Mouse (Mus musculus): ENCODE measurements at regions not wholly inside any gene's neighbourhood (a gene's known extent, or its start where the extent isn't known, plus 50 kb on each side); places are given as distances from the start of the nearest gene placed in this dataset.

DNA sequence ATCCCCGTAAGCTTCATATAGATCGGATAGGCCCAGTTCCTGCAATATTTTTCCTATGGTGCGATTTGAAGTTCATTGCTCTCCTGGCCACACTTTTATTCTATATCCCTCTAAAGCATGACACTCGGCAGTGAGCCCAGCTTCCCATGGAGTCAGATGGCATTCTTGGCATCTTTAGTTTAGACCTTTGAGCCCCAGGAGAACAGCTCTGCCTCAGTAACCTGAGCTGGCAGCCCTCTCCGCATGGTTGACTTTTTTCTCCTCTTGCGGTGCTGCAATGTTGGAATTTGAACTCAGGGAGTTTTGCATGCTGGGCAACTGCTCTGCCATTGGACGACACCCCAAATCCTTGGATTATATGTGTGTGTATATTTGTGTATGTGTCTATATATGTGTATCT lies 149.7 kb upstream of the 4931429L15Rik start:
- DNase-seq (ENCODE audit: low spot score in 2 of 2) = no peak

DNA sequence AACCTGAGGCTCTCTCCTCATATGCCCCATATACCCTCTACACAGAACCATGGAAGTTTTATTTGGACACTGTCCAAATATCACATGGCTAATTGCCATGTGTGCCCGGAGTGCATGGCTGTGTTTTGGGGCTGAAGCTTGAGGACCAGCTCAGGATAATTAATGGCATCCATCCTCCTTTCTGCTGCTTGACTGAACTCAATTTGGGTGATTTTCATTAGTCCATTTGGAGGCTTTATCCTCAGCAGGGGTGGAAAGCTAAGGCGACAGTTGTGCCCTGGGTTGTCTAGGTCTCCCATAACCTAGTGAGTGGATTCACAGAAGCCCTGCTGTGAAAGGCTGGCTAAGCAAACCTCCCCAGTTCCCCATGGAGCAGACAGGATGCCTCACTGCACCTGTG lies 148.5 kb upstream of the 4931429L15Rik start:
- no peak for DNase-seq (ENCODE audit: low spot score in 2 of 2)

DNA sequence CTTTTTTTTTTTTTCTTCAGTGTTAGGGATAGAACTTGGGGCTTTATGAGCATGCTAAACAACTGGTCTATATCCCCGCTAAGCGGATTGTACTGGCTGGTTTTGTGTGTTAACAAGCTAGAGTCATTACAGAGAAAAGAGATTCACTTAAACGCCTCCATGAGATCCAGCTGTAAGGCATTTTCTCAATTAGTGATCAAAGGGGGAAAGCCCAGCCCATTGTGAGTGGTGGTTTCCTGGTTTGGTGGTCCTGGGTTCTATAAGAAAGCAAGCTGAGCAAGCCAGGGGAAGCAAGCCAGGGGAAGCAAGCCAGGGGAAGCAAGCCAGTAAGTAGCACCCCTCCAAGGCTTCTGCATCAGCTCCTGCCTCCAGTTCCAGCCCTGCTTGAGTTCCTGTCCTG lies 147.9 kb upstream of the 4931429L15Rik start:
- DNase-seq (ENCODE audit: low spot score in 2 of 2) = no peak

DNA sequence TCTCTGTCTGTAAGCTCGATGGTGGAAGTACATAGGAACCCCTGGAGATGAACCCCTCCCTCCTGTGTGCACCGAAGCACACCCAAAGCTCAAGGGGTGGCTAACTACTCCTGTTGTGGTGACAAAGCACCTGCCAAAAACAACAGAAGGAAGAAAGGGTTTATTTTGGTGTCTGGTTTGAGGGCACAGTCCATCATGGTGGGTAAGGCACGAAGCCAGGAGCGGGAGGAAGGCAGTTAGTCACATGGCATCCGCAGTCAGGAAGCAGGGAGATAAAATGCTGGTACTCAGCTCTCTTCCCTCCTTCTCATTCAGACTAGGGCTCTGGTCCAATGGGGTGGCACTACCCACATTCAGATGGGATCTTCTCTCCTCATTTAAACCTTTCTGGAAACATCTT lies 142.9 kb upstream of the 4931429L15Rik start:
- no peak for DNase-seq (ENCODE audit: low spot score in 2 of 2)

DNA sequence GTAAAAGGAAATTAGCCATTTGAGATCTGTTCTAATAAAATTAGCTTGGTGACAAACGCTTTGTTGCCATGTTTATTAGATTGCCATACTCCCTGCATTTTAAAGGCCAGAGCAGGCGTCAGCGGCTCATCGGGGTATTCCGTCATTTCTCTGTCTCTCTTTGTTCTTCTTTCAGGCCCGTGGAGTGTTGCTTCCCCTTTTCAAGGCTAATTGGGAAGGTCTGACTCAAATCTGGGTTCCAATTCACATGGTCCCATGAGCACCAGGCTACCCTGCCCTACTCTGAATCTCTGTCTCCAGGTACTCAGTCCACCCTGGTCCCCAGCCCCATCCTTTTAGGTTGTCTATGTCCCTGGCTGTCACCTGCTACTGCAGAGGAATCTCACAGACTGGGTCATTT lies 138.2 kb upstream of the 4931429L15Rik start:
- no peak for DNase-seq (ENCODE audit: low spot score in 2 of 2)

DNA sequence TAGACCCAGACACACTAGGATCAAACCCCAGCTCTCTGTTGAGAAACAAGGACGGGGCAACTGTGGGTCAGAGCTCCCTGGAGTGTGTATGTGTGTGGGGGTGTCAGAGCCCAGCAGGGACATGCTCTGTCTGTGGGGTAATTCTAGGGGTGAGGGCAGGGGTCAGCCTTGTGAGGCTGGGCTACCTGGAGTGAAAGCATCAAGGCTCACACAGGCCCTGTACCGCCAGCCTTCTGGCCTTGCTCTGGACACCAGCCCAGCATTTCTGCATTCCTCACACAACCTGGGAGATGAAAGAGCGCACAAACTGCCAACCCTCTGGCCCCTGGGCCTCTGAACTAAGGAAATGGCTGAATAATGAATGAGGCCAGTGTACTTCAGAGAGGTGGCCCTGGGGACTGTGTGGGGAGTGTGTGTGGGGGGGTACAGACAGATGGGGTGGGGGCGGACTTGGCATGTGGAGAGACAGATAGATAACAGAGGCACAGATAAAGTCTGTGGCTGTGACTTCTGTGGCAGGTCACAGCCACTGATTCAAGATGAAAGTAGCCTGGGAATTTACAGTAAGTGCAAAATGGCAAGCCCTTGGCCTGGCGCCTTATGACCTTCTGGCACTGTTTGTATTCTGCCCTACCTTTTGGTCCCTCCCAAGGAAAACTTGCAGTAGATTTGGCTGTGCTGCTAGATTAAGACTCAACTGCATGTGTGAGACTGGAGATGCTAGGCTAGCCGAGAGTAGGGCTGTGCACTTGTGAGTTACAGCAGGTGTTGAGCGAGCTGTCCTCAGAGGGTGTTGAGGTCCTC lies 135.2 kb upstream of the 4931429L15Rik start:
- no peak for DNase-seq (ENCODE audit: low spot score in 2 of 2)

DNA sequence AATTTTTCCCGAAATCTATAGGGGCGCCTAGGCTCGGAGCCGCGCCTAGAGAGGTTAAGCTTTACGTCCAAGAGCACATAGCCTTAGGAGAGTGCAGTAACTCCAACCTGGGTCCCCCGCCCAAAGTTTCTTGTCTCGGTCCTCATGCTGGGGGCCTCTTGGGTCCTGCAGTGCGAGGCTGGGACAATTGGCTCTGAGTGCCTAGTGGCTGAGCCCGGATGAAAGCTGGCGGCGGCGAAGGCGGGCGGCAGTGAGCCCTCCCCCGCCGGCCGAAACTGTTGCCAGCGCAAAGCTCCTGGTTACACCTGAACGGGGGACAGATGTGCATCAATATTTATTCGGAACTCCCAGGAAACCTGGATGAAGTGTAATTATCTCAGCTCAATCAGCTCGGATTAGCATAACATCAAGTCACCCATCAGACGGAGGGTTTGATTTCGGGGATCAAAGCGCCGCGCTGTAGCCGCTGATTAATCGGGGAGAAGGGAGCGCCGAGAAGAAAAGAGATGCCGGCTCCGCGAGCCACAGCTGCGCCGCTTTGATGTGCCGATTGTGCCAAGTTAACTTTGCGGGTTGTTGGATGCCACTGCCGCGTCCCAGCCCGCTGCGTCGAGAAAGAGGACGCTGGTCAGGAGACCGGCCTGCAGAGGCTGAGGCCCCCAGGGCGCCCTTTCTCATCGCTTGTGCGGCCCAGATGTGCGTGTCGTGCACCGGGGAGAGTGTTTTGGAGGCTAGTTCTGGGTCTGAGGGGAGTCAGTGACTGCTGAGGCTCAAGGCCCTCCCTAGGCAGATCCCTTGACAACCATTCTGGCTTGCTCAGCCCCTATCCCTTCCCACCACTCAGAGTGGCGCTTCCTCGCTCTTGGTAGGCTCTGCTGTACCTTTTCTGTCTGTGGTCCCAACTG lies 123.7 kb upstream of the 4931429L15Rik start:
- DNase-seq (ENCODE audit: low spot score in 2 of 2) = no peak

DNA sequence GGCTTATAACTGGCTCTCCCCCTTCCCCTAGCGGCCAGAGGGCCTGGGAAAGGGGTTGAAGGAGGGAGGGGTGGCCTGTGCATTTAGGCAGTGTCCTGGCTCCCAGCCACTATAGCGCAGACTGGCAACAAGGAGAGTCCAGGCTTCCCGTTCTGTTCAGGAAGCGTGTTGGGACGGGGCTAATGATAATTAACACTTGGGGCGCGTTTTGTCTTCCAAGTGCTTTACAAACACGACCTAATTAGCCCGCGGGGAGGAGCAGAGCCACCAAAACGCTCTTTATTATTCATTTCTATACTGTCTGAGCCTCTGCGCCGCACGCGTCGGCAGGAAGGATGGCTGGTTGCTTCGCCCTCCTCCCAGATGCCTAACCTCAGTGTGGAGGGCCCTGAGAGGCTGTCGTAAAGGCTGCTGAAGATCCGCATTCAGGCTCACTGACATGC lies 123.0 kb upstream of the 4931429L15Rik start:
- DNase-seq (ENCODE audit: low spot score in 2 of 2) = no peak

DNA sequence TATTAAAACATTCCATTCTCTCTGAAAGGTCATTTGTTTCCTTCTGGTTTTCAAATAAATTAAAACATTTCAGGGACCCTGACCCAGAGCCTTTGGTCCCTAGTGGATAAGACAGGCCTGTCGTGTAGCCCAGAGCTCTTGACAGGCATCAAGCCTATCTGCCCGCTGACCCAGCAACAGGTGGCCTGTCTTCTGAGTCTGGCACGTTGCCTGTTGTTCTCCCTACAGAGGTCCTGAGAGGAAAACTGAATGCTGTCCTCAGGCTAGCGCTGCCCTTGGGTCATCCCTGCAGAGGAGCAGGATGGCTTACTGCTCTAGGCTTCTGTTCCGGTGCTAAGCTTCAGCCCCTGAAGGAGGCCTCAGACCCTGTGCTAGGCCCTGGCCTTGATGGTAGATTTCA lies 120.4 kb upstream of the 4931429L15Rik start:
- DNase-seq (ENCODE audit: low spot score in 2 of 2) = no peak

DNA sequence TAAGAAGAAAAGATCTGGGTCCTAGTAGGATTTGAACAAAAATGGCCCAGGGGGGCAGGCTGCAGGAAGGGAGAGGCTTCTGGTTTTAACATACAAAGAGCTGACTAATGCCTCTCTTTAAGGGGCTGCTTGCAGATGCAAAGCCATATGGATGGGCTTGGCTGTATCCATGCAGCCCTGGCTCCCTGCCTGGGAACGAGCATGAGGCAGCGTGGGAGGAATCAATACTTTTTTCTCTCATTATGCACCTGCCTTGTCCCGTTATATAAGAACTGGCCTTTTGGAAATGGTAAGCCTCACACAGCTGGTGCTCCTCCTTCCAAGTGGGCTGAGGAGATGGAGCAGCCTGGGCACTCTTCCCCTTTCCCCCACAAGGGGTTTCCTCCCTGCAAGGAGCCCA lies 114.9 kb upstream of the 4931429L15Rik start:
- no peak for DNase-seq (ENCODE audit: low spot score in 2 of 2)

DNA sequence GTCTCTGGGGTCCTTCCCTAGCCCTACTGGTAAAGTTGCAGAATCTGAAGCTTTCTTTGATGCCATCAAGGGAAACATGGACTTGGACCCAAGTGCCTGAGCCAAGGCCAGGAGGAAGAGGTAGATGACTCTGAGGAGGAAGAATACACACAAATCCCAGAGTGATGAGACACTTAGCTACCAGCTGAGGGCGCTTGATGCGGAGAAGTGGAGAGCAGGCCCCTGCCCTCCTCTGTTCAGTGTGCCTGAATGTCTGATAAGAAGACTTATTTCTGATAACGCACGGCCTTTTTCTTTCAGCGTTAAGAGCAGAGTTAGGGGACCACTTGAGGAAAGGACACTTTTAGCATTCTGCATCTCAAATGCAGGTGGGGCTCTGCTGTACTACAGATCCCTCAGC lies 113.9 kb upstream of the 4931429L15Rik start:
- no peak for DNase-seq (ENCODE audit: low spot score in 2 of 2)

DNA sequence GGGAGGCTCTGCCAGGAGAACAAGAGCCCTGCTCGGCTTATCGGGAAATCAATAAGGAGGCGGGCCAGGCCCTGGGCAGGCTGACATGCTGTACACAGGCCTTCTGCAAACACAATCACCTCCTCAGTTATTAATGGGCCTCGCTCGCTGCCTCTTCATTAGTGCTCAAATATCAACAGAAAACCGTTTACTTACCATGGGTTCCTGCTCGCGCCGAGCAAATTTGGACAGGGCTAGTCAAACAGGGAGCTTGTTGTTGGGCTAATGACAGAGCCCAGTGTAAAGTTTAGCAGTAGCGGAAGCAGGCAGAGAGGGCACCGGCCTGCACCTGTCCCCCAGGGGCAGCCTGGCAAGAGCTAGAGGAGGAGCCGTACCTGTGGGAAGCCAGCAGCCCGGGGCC lies 111.3 kb upstream of the 4931429L15Rik start:
- no peak for DNase-seq (ENCODE audit: low spot score in 2 of 2)

DNA sequence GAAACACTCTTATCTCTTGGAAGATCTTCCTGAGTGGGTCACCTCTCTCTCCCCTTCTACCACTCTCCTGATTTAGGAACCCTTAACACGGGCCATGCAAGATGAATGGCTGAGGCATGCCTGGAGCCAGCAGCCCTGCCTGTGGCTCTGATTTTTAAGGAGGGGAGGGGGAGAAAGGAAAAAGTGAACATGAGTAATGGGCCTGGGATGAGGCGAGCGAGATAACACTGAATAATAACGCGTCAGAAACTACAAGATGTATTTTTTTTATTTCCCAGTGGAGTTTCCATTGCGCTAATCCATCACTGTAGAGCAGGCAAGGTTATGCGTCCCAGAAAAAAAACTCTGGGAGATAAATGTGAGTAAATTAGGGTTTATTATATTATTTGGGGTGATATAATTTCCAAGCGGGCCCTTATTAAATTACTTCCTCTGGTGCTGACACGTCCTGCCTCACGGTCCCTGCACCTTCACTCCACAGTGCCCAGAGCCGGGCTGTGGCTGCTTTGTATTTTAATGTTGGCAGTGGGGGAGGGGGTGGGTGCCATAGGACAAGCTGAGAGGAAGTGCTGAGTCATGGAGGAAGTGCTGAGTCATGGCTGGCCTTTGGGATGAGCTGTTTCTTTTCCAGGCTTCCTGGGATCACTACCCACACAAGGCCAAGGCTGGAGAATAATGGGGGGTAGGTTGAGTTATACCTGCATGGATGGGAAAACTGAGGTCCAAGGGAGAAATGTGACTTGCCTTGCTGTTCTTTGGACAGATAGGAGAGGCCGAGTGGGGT lies 103.6 kb upstream of the 4931429L15Rik start:
- no peak for DNase-seq (ENCODE audit: low spot score in 2 of 2)

DNA sequence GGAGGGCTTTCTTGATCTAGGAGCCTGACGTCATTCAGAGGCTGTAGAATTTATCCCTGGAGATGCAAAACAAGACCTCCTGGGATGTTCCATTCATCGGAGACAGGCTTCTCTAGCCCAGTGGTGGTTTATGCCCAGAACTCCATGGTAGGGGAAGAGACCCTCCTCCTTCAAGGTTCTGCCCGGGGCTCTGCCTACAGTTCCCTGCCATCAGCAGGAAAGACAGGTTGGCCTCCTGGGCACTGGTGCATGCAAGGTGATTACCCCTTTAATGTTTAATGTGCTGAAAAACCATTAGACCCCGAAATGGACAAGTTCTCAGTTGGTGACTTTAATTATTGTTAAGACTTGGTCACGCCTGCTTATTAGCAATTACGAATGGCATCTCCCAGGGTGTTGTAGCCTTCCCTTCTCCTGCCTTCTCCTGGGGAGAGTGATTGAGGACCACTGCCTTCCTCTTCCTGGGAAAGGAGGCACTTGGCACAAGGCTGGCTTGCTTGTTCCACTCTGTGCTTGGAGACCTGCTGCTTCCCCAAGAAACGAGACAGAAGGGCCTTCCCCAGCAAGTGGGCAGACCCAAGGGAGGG lies 102.0 kb upstream of the 4931429L15Rik start:
- no peak for DNase-seq (ENCODE audit: low spot score in 2 of 2)

DNA sequence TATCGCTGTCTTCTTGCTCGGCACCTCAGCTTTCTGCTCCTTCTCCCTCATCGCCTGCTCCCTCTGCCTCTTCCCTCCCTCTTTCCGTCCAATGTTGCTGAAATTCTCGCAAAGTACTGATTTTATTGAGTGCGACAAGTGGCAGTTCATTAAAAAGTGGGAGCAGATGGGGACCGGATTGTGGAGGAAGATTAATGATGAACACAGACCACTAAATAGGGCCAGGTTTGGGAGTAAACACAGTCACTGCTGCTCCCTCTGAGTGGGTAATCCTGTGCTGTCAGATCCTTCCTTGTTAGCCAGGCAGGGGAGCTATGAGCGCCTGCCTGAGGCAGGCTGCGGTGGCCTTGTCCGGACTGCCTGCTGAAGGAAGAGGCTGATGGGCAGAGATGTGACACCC lies 91.9 kb upstream of the 4931429L15Rik start:
- DNase-seq (ENCODE audit: low spot score in 2 of 2) = no peak

DNA sequence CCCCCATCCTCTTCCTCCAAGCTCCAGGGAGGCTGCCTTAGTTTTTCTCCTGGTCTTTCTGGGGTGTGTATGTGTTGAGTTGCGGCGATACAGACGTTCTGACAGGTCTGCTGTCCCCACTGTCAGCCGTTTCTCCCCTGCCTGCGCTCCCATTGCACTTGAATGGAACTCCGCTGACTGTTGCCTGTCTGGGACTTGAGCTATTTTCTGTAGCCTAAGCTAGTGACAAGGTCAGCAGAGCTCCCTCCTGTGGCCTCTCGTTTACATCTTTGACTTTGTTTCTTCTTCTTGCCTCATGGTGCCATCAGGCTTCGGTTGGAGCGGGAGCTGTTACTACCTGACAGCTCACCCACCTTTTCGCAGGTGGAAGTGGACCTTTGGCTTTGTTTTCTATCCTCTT lies 89.0 kb upstream of the 4931429L15Rik start:
- no peak for DNase-seq (ENCODE audit: low spot score in 2 of 2)

DNA sequence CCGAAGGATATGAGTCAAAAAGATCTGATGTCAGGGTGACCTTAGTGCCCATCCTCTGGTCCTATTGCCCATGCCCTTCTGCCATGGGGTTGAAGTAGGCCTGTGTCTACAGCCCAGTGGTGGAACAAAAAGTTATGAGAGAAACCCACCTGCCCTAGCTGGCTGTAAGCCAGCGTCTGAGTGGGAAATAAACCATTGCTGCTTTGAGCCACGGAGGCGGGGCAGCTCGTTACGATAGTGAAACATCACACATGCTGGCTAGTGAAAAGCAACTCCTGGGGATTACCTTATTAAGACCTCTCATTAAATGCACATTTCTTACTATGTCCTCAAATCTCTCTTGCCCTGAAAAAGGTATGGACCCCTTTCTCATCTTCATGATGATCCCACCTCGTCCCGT lies 86.8 kb upstream of the 4931429L15Rik start:
- DNase-seq (ENCODE audit: low spot score in 2 of 2) = no peak

DNA sequence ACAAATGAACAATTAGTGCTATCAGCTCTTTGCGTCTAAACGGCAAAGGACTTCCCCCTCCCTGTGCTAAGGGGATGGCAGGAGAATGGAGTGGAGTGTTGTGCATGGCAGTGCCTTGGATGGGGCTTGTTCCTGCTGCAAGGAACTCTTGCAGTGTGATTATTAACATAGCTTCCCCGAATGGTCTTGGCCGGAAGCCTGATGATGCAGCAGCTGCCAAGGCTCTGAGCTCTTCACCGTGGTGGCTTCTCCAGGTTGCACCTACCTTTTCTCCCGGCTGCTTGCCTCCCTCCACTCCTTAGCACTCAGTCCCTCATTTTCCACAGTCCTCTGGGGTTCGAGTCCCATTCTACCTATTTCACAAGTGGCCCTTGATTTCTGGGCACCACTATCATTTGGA lies 76.8 kb upstream of the 4931429L15Rik start:
- no peak for DNase-seq (ENCODE audit: low spot score in 2 of 2)

DNA sequence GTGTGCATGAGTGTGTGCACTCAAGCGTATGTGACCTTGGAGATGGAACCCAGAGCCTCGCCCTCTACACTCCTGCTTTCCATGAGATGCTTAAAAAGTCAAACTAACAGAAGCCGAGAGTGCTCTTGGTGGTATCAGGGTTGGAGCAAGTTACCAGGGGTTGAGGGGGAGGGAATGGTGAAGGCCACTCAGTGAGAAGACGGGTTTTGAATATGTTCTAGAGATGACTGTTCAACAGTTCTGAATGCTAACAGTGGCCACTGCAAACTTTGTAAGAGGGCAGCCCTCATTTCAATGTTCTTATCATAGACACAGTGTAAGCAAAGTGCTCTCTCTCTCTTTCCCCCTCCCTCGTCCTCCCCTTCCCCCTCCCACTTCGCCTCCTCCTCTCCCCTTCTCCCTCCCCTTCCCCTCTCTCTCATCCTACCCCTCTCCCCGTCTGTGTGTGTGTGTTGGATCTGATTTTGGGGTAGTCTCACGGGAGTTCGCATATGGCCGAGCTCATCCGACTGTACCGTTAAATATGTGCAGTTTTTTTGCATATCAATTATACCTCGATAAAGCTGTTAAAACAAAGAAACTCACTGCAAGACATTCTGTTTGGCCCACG lies 75.5 kb upstream of the 4931429L15Rik start:
- no peak for DNase-seq (ENCODE audit: low spot score in 2 of 2)

DNA sequence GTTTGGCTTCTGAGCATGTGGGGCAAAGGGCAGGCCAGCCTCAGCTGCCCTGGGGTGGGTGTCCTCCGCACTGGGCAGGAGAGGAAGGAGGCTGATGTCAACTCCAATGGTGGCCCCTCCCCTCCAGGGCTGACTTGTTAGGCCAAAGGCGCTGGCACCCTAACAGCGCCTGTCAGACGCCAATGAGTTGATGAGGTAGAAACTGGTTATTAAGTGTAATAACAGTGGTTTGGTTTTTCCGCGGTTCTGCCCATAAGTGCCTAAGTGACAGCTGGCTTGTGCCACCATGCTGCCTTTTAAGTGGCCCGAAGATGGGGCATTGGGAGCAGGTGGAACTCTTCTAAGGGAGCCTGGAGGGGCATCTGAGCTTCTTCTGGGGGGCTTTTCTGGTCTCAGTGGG lies 74.5 kb upstream of the 4931429L15Rik start:
- no peak for DNase-seq (ENCODE audit: low spot score in 2 of 2)

Data from gastrocnemius, adult 8-10 months (tissue).